Mouse (Mus musculus): ENCODE results near the gene Gdpd3. TPM values are rescaled to one million over a fixed set of nuclear protein-coding genes. Genes with fewer than 3 reads are reported as not detected.
"Not testable (repeated sequence)": the region's sequence is repeated elsewhere in the genome, so short reads cannot be mapped to it uniquely, and the experiment has no call there.

The Gdpd3 gene
- total and polyA plus RNA-seq, 2 experiments from 2014 or later: 0.97 to 2.5 TPM

DNA sequence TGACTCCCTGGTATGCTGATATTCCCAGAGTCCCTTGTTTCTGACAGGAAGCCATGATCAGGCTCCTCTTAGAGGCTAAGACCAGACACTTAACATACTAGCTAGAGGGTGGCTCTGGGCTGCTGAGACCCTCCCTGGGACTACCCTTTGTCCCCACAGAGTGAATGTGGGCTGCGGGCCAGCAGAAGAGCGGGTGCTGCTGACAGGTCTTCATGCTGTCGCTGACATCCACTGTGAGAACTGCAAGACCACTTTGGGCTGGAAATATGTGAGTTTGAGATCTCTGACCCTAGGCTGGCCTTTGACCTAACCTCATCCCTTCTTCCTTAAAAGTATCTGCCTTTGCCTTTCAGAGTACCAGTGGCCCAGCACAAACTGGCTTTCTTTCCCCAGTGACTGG is 12.0 kb downstream of the Gdpd3 start:
- Histone ChIP-seq H3K36me3 (ENCODE audit: insufficient read depth) (peaks cover 10% of the 10 kb centered on the region; the same call in 1 of the 2 replicates), H3K4me1 (ENCODE audit: insufficient read depth) (peaks cover 20% of the 10 kb centered on the region), H3K27me3 (ENCODE audit: insufficient read depth, low read length) (no peaks in the 10 kb centered on the region), H3K4me3 (ENCODE audit: low read depth, low read length) (no peak overlapping the region), H3K27ac (ENCODE audit: low read depth, low read length) (no peak overlapping the region), H3K4me2 (ENCODE audit: low read depth) (peak overlapping the region; percentile 93), H3K9me3 (ENCODE audit: low read length) (no peaks in the 10 kb centered on the region), H3K9ac (peak overlapping the region; percentile 96; the same call in 1 of the 2 replicates)
- DNase-seq (no peak), ATAC-seq (no peak)
- 84% methylated on average over 3 of the region's 3 CpGs for WGBS
- no peak for TF ChIP-seq CTCF (IDR thresholded peaks at IDR 0.05; ENCODE audit: low read depth)

DNA sequence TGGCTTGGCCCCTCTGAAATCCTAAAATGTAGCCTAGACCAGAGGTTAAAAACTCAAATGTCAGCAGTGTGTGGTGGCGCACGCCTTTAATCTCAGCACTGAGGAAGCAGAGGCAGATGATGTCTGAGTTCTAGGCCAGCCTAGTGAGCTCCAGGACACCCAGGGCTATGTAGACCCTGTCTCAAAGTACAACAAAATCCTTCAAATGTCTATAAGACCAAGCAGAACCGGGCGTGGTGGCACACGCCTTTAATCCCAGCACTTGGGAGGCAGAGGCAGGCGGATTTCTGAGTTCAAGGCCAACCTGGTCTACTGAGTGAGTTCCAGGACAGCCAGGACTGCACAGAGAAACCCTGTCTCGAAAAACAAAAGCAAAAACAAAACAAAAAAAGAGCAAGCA is 13.0 kb downstream of the Gdpd3 start:
- H3K9me3 ChIP-seq (ENCODE audit: low read length); H3K4me2 ChIP-seq (ENCODE audit: low read depth); DNase-seq; H3K9ac ChIP-seq; H3K27me3 ChIP-seq (ENCODE audit: insufficient read depth, low read length); H3K4me3 ChIP-seq (ENCODE audit: low read depth, low read length); ATAC-seq: not testable (repeated sequence)
- H3K4me1 ChIP-seq (ENCODE audit: insufficient read depth): peaks cover 20% of the 10 kb centered on the region
- H3K27ac ChIP-seq (ENCODE audit: low read depth, low read length): 0 out of 2 replicates have a peak overlapping the region, but pooled peaks have one; percentile 83
- H3K36me3 ChIP-seq (ENCODE audit: insufficient read depth): peaks cover 16% of the 10 kb centered on the region
- 92% methylated on average over 7 of the region's 7 CpGs for WGBS

- 2% methylated on average over 21 of the region's 21 CpGs for WGBS
- DNase-seq: peak; percentile 95
- H3K4me1 ChIP-seq (ENCODE audit: insufficient read depth): peaks cover 20% of the 10 kb centered on the region
These were observed 14.1 kb downstream of the Gdpd3 start for GRCm38 (mm10) chr7:126779983-126780970.

GRCm38 (mm10) chr7:126780971-126781635 is 15.0 kb downstream of the Gdpd3 start, which contains the start of gene Tbx6:
Gene Tbx6, plus strand, starts transcription at chr7:126781483.
- Histone ChIP-seq H3K4me1 (ENCODE audit: insufficient read depth) (peaks cover 18% of the 10 kb centered on the region), H3K4me3 (ENCODE audit: low read depth, low read length) (peak within 1 kb of the TSS; percentile 41), H3K4me2 (ENCODE audit: low read depth) (peak within 1 kb of the TSS; percentile 86), H3K9ac (peak within 1 kb of the TSS; percentile 57), H3K27me3 (ENCODE audit: insufficient read depth, low read length) (no peaks in the 10 kb centered on the region), H3K9me3 (ENCODE audit: low read length) (no peaks in the 10 kb centered on the region), H3K27ac (ENCODE audit: low read depth, low read length) (peak within 1 kb of the TSS; percentile 83), H3K36me3 (ENCODE audit: insufficient read depth) (peaks cover 35% of the 10 kb centered on the region)
- ATAC-seq (no peak), DNase-seq (no peak)
- TF ChIP-seq CTCF (IDR thresholded peaks at IDR 0.05; ENCODE audit: low read depth): no peak
- WGBS: 9% methylated on average over 22 of the region's 22 CpGs

More at GRCm38 (mm10) chr7:126779983-126780970, 14.1 kb downstream of the Gdpd3 start:
- Histone ChIP-seq H3K27ac (ENCODE audit: low read depth, low read length) (peak overlapping the region; percentile 83), H3K4me2 (ENCODE audit: low read depth) (peak overlapping the region; percentile 86), H3K9me3 (ENCODE audit: low read length) (no peaks in the 10 kb centered on the region), H3K4me3 (ENCODE audit: low read depth, low read length) (peak overlapping the region; percentile 41), H3K27me3 (ENCODE audit: insufficient read depth, low read length) (no peaks in the 10 kb centered on the region), H3K36me3 (ENCODE audit: insufficient read depth) (peaks cover 27% of the 10 kb centered on the region), H3K9ac (peak overlapping the region; percentile 57)
- peak; percentile 91 for TF ChIP-seq CTCF (IDR thresholded peaks at IDR 0.05; ENCODE audit: low read depth)
- peak; percentile 82 for ATAC-seq

GRCm38 (mm10) chr7:126781661-126782370 is 15.7 kb downstream of the Gdpd3 start:
- Histone ChIP-seq H3K4me3 (ENCODE audit: low read depth, low read length) (no peak overlapping the region), H3K4me2 (ENCODE audit: low read depth) (peak overlapping the region; percentile 86; the same call in 1 of the 2 replicates), H3K4me1 (ENCODE audit: insufficient read depth) (peaks cover 15% of the 10 kb centered on the region), H3K36me3 (ENCODE audit: insufficient read depth) (peaks cover 42% of the 10 kb centered on the region), H3K27me3 (ENCODE audit: insufficient read depth, low read length) (no peaks in the 10 kb centered on the region), H3K9ac (0 out of 2 replicates have a peak overlapping the region, but pooled peaks have one; percentile 3), H3K9me3 (ENCODE audit: low read length) (no peaks in the 10 kb centered on the region), H3K27ac (ENCODE audit: low read depth, low read length) (no peak overlapping the region)
- no peak for TF ChIP-seq CTCF (IDR thresholded peaks at IDR 0.05; ENCODE audit: low read depth)
- ATAC-seq: no peak
- 47% methylated on average over 11 of the region's 11 CpGs for WGBS
- DNase-seq: no peak

DNA sequence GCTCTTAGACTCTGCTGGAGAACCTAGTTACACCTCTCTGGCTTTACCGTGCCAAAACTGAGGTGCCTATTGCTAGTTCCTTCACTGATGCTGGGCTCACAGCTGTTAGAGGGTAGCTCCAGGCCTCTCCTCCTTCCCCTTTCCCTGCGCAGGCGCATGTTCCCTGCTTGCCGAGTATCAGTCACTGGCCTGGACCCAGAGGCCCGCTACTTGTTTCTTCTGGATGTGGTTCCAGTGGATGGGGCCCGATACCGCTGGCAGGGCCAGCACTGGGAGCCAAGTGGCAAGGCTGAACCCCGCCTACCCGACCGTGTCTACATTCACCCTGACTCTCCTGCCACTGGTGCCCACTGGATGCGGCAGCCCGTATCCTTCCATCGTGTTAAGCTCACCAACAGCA is 16.6 kb downstream of the Gdpd3 start:
- H3K4me1 ChIP-seq (ENCODE audit: insufficient read depth): peaks cover 10% of the 10 kb centered on the region; the same call in 1 of the 2 replicates
- no peak overlapping the region for H3K9ac ChIP-seq
- DNase-seq (no peak), ATAC-seq (no peak)
- no peaks in the 10 kb centered on the region for H3K27me3 ChIP-seq (ENCODE audit: insufficient read depth, low read length)
- 86% methylated on average over 13 of the region's 13 CpGs for WGBS
- no peak overlapping the region for H3K4me3 ChIP-seq (ENCODE audit: low read depth, low read length)
- peaks cover 51% of the 10 kb centered on the region for H3K36me3 ChIP-seq (ENCODE audit: insufficient read depth)
- H3K9me3 ChIP-seq (ENCODE audit: low read length): no peaks in the 10 kb centered on the region
- H3K4me2 ChIP-seq (ENCODE audit: low read depth): no peak overlapping the region
- H3K27ac ChIP-seq (ENCODE audit: low read depth, low read length): no peak overlapping the region
- TF ChIP-seq CTCF (IDR thresholded peaks at IDR 0.05; ENCODE audit: low read depth): no peak

All from forebrain, postnatal 0 days (tissue).